Mouse (Mus musculus): ENCODE measurements around the gene Noct. TPM values are rescaled to one million over a fixed set of nuclear protein-coding genes. Genes with fewer than 3 reads are reported as not detected.
"Not testable (repeated sequence)": the region's sequence is repeated elsewhere in the genome, so short reads cannot be mapped to it uniquely, and the experiment has no call there.

Noct gene
- 8.5 and 8.8 TPM in 2 replicates for polyA plus RNA-seq (2015; fragmentation: Nextera tagmentation; extraction: Ambion mirVana)

DNA sequence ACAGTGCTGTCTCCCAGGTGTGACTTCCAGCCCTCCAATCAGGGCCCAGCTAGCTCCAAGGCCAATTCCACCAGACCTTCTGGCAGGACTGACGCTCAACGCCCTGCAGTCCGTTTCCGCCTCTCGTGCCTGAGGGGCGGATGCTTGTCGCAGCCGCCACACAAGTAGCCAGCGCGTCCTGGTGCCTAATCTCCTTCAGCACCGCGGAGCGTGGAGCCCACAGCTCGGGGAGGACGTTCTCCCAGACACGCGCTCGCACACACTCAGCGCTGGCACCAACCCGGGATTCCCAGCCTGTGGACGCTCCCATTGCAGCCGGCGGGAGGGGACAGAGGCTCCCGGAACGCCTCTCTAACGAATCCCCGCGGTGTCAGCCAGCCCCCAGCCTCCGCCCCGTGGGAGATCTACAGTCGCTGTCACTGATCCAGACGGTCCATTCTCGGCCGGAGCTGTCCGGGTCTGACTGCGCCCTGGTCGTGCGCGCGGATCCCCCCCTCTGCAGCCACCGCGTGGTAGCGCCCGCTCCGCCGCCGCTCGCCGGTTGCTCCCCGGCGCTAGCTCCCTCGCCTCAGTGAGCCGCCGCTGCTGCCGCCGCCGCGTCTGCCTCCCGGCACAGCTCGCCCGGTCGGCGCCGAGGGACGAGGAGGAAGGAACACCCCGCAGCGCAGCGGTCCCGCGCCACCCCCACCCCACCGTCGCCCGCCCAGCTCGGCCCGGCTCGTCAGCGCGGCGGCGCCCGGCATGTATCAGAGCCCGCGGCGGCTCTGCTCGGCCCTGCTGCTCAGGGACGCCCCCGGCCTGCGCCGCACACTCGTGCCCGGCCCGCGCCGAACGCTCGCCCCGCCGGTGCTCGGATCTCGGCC, at the start of gene Noct:
Gene Noct (plus strand): TSS at position 85 of the 863 bp plus-strand sequence.
- peak within 1 kb of the TSS; percentile 81 for H3K4me2 ChIP-seq
- no peaks in the 10 kb centered on the region for H3K9me3 ChIP-seq (replicated peaks)
- H3K27ac ChIP-seq: peak within 1 kb of the TSS; percentile 99
- peak within 1 kb of the TSS; percentile 92 for H3K4me3 ChIP-seq (replicated peaks)
- peaks cover 40% of the 10 kb centered on the region for H3K4me1 ChIP-seq
- H3K9ac ChIP-seq: peak within 1 kb of the TSS; percentile 84
- H3K27me3 ChIP-seq: 0 out of 2 replicates have a peak, but pooled peaks cover 4% of the 10 kb centered on the region
- peak; percentile 93 for ATAC-seq (replicated peaks; ENCODE audit: low FRiP score)
- no peaks in the 10 kb centered on the region for H3K36me3 ChIP-seq
- WGBS: under 1% methylated on average over 83 of the region's 100 CpGs

DNA sequence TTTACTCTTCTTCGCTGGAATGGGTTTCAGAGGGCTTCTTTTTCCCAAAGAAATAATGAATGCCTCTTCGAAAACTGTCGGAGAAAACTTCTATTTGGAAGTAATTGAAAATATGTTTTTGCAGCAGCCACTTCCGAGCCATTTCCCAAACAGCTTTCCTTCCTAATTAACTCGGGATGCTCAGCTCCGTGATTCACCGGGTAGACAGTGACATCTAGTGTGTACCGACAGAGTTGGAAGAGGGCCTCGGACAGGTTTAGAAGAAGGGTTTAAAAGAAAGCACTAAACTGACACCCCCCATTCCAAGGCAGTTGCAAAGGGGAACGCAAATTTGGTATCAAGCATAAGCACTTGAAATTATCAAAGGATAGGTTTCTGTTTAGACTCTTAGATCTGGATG, 46.1 kb upstream of the Noct start:
- H3K4me1 ChIP-seq: peaks cover 4% of the 10 kb centered on the region; the same call in 1 of the 2 replicates
- no peaks in the 10 kb centered on the region for H3K9me3 ChIP-seq (replicated peaks)
- H3K27ac ChIP-seq: no peak overlapping the region
- no peaks in the 10 kb centered on the region for H3K36me3 ChIP-seq
- H3K27me3 ChIP-seq: 0 out of 2 replicates have a peak, but pooled peaks cover 2% of the 10 kb centered on the region
- no peak overlapping the region for H3K4me3 ChIP-seq (replicated peaks)
- H3K9ac ChIP-seq: no peak overlapping the region
- 37% methylated on average over 10 of the region's 10 CpGs for WGBS
- no peak for ATAC-seq (replicated peaks; ENCODE audit: low FRiP score)
- no peak overlapping the region for H3K4me2 ChIP-seq

DNA sequence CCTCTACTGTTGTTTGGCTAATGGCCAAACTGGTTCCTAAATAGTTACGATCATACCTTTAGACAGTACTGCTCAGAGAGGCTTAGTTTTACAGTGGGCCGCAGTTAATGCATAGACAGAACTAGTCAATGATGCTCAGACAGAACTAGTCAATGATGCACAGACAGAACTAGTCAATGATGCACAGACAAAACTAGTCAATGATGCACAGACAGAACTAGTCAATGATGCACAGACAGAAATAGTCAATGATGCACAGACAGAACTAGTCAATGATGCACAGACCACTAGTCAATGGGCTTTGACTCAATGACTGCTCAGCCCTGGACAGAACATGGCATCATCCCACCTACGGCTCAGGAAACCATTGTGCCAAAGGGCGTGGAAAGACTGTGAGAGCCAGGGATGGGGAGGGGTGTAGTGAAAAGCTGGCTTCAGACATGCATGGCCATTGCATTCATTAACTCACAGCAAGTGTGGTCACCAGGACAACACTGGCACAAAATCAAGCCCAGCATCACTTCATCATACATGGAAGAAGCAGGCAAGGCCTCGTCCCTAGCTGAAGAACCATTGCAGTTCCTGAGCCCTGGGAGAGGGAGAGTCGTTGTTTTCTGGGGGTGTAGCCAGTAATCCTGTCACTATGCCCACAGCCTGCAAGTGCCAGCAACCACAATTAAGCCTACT, 44.6 kb upstream of the Noct start:
- Histone ChIP-seq H3K4me3 (replicated peaks) (no peak overlapping the region), H3K27ac (no peak overlapping the region), H3K27me3 (no peaks in the 10 kb centered on the region), H3K9ac (no peak overlapping the region), H3K36me3 (no peaks in the 10 kb centered on the region), H3K9me3 (replicated peaks) (no peaks in the 10 kb centered on the region), H3K4me1 (peaks cover 4% of the 10 kb centered on the region; the same call in 1 of the 2 replicates), H3K4me2 (no peak overlapping the region)
- no peak for ATAC-seq (replicated peaks; ENCODE audit: low FRiP score)
- 88% methylated on average over 6 of the region's 6 CpGs for WGBS

DNA sequence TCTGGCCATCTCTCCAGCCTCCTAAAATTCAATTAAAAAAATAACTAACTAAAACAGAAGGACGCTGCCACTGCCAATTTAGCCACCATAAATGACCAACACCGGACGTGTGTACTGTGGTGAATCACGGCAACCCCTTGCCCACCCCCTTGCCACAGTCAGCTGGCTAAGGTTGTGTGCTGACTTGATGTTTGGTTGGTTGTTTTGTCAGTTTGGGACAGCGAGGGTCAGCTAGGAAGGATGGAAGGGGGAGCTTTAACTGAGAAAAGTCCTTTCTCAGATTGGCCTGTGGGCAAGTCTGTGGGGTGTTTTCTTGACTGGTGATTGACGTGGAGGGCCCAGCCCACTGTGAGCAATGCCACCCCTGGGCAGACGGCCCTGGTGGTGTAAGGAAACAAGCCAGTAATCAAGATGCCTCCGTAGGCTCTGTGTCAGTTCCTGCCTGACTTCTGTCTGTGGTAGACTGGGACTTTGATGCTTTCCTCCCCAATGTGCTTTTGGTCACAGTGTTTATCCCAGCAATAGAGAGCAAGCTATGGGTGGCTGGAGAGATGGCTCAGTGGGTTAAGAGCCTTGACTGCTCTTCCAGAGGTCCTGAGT, 43.8 kb upstream of the Noct start:
- WGBS: 81% methylated on average over 8 of the region's 8 CpGs
- Histone ChIP-seq H3K9me3 (replicated peaks) (no peaks in the 10 kb centered on the region), H3K4me3 (replicated peaks) (no peak overlapping the region), H3K36me3 (no peaks in the 10 kb centered on the region), H3K9ac (no peak overlapping the region), H3K4me2 (no peak overlapping the region), H3K27ac (no peak overlapping the region), H3K4me1 (no peaks in the 10 kb centered on the region), H3K27me3 (no peaks in the 10 kb centered on the region)
- ATAC-seq (replicated peaks; ENCODE audit: low FRiP score): no peak

DNA sequence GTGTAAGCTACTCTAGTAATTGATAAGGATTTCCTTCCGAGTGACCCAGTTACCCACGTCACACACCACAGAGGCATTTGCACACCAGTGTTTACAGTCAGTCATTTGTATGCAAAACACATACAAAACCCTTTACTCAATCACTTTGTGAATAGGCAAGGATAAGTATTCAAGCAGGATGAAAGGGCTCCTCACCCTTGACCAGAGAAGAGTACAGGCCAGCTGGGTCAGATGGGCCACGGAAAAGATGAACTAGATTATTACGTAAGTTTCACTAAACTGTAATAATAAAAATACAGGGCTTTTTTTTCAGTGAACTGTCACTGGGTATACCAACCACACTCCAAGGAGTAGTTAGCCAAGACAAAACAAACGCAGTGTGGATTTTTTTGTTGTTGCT, 41.8 kb upstream of the Noct start:
- WGBS: 84% methylated on average over 5 of the region's 5 CpGs
- Histone ChIP-seq H3K9me3 (replicated peaks) (no peaks in the 10 kb centered on the region), H3K9ac (no peak overlapping the region), H3K27me3 (no peaks in the 10 kb centered on the region), H3K4me2 (no peak overlapping the region), H3K27ac (no peak overlapping the region), H3K4me1 (no peaks in the 10 kb centered on the region), H3K4me3 (replicated peaks) (no peak overlapping the region), H3K36me3 (no peaks in the 10 kb centered on the region)
- ATAC-seq (replicated peaks; ENCODE audit: low FRiP score): no peak

DNA sequence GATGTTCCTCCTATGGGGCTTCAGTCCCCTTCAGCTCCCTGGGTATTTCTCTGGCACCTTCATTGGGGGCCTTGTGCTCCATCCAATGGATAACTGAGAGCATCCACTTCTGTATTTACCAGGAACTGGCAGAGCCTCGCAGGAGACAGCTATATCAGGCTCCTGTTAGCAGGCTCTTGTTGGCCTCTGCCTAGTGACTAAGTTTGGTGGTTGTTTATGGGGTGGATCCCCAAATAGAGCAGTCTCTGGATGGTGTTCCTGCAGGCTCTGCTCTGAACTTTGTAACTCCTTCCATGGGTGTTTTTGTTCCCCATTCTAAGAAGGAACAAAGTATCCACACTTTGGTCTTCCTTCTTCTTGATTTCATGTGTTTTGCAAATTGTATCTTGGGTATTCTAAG, 40.7 kb upstream of the Noct start:
- not testable (repeated sequence) for ATAC-seq (replicated peaks; ENCODE audit: low FRiP score); H3K4me3 ChIP-seq (replicated peaks); H3K36me3 ChIP-seq; H3K27ac ChIP-seq; H3K9ac ChIP-seq; H3K27me3 ChIP-seq; H3K4me2 ChIP-seq; H3K4me1 ChIP-seq; H3K9me3 ChIP-seq (replicated peaks)
- 79% methylated on average over 1 of the region's 1 CpGs for WGBS

DNA sequence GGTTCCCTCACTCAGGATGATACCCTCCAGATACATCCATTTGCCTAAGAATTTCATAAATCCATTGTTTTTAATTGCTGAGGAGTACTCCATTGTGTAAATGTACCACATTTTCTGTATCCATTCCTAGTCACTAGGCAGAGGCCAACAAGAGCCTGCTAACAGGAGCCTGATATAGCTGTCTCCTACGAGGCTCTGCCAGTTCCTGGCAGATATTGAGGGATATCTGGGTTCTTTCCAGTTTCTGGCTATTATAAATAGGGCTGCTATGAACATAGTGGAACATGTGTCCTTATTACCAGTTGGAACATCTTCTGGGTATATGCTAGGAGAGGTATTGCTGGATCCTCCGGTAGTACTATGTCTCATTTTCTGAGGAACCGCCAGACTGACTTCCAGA, 40.3 kb upstream of the Noct start:
- not testable (repeated sequence) for H3K9me3 ChIP-seq (replicated peaks); H3K4me2 ChIP-seq; H3K4me1 ChIP-seq; ATAC-seq (replicated peaks; ENCODE audit: low FRiP score); H3K36me3 ChIP-seq; H3K4me3 ChIP-seq (replicated peaks); H3K27me3 ChIP-seq; H3K9ac ChIP-seq; H3K27ac ChIP-seq
- 87% methylated on average over 3 of the region's 3 CpGs for WGBS

DNA sequence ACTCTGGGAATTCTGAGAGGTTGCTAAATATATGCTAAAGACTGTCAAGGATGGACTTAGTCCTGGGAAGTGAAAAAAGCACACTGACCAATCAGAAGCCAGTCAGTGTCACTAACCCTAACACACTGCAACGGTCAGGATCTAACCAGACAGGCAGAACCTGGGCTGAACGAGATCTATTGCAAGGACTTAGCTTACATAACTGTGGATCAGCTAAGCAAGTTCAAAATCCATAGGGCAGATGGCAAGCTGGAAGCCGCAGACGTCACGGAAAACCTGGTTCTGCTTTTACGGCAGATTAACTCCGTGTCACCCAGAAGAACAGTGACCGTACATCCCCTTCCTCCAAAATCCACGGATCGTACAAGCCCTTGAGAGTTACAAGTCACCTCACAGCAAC, 39.5 kb upstream of the Noct start:
- no peak overlapping the region for H3K9ac ChIP-seq
- H3K36me3 ChIP-seq: no peaks in the 10 kb centered on the region
- no peak for ATAC-seq (replicated peaks; ENCODE audit: low FRiP score)
- WGBS: 78% methylated on average over 10 of the region's 10 CpGs
- no peaks in the 10 kb centered on the region for H3K9me3 ChIP-seq (replicated peaks)
- H3K4me2 ChIP-seq: no peak overlapping the region
- no peaks in the 10 kb centered on the region for H3K27me3 ChIP-seq
- no peak overlapping the region for H3K4me3 ChIP-seq (replicated peaks)
- no peak overlapping the region for H3K27ac ChIP-seq
- H3K4me1 ChIP-seq: no peaks in the 10 kb centered on the region

DNA sequence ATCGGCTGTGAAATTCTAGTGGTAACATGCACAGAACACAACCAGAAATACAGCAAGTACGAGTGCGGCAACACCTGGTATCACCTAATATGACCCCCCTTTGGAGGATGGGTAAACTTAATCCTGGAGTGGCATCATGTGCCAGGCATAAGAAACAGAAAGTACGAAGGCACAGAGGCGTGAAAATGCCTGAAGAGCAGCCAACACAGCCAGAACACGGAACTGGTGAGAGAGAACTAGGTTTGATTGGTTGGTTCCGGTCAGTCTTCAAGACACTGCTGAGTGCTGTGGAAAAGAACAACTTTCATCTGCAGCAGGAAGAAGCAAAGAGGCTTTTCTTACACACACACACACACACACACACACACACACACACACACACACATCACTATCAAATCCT, 38.8 kb upstream of the Noct start:
- no peak overlapping the region for H3K27ac ChIP-seq
- peak; percentile 43; the same call in 1 of the 2 replicates for ATAC-seq (replicated peaks; ENCODE audit: low FRiP score)
- H3K4me2 ChIP-seq: no peak overlapping the region
- no peaks in the 10 kb centered on the region for H3K9me3 ChIP-seq (replicated peaks)
- WGBS: 75% methylated on average over 7 of the region's 7 CpGs
- no peak overlapping the region for H3K9ac ChIP-seq
- no peaks in the 10 kb centered on the region for H3K27me3 ChIP-seq
- H3K4me1 ChIP-seq: no peaks in the 10 kb centered on the region
- no peak overlapping the region for H3K4me3 ChIP-seq (replicated peaks)
- no peaks in the 10 kb centered on the region for H3K36me3 ChIP-seq

DNA sequence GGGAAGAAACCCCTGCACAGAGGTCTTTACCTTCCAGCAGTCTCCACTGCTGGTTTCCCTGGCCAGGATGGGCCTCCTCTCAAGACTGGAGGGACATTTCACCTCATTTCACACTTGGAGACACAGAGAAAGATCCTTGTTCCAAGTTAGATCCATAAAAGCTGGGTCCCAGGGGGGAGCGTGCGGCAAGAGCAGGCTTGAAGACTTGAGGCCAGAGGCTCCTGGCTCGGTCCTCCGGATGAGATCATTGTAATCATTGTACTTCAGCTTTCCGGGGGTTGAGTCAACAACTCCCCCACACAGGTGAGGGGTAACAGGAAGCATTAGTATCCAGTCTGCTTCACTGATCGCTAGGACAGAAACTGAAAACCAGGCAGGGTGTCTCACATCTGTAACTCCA, 30.2 kb upstream of the Noct start:
- Histone ChIP-seq H3K27me3 (no peaks in the 10 kb centered on the region), H3K9ac (no peak overlapping the region), H3K4me2 (no peak overlapping the region), H3K36me3 (no peaks in the 10 kb centered on the region), H3K4me1 (peaks cover 4% of the 10 kb centered on the region), H3K27ac (no peak overlapping the region), H3K4me3 (replicated peaks) (no peak overlapping the region), H3K9me3 (replicated peaks) (no peaks in the 10 kb centered on the region)
- WGBS: 33% methylated on average over 6 of the region's 6 CpGs
- ATAC-seq (replicated peaks; ENCODE audit: low FRiP score): no peak

DNA sequence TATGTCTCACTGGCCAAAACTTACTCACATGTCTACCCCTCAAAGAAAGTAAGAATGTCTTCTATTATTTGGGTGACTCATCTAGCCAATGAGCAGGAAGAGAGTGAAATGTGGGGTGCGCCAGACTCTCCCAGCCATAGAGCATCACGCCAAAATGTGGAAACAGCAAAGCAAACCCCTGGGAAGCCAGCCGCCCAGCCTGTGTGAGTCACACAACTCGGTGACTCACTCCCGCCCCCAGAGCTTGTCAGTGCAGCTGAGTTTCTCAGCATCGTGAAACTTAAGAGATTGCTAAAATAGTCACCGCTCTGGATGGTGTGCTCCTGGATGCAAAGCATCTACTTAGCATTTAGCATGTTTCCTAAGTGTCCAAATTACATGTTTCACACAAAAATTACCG, 28.9 kb upstream of the Noct start:
- 40% methylated on average over 8 of the region's 8 CpGs for whole genome bisulfite sequencing
- Histone ChIP-seq H3K9ac (no peak overlapping the region), H3K9me3 (replicated peaks) (no peaks in the 10 kb centered on the region), H3K4me2 (peak overlapping the region; percentile 34), H3K27me3 (no peaks in the 10 kb centered on the region), H3K4me1 (peaks cover 4% of the 10 kb centered on the region), H3K27ac (no peak overlapping the region), H3K4me3 (replicated peaks) (no peak overlapping the region), H3K36me3 (no peaks in the 10 kb centered on the region)
- 0 out of 2 replicates have a peak, but pooled peaks have one; percentile 29 for ATAC-seq (replicated peaks; ENCODE audit: low FRiP score)

DNA sequence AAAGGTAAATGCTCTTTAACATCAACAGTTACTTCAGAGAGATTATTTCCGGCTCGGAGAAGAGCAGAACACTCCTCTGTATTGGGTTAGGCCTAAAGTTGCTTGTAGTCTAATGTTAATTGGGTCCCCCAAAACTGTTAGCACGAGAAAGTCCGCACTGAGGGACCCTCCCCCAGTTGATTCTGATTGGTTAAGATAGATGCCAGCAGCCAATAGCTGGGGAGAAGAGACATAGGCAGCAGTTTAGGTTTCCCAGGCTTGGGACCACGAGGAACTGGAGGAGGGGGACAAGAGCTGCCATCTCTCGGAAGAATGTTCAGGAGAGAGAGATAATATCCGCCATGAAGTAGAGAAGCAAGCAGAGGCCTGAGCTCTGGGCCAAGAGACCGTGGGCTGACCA, 28.5 kb upstream of the Noct start:
- H3K36me3 ChIP-seq: no peaks in the 10 kb centered on the region
- H3K27ac ChIP-seq: no peak overlapping the region
- H3K9me3 ChIP-seq (replicated peaks): no peaks in the 10 kb centered on the region
- peak overlapping the region; percentile 34 for H3K4me2 ChIP-seq
- ATAC-seq (replicated peaks; ENCODE audit: low FRiP score): 0 out of 2 replicates have a peak, but pooled peaks have one; percentile 31
- H3K27me3 ChIP-seq: no peaks in the 10 kb centered on the region
- H3K4me1 ChIP-seq: peaks cover 4% of the 10 kb centered on the region
- 40% methylated on average over 8 of the region's 8 CpGs for WGBS
- H3K9ac ChIP-seq: no peak overlapping the region
- no peak overlapping the region for H3K4me3 ChIP-seq (replicated peaks)

All from kidney, embryonic 15.5 days (tissue).